Mouse (Mus musculus) lung, embryonic 16.5 days (tissue): ENCODE results near the gene Mageb18. TPM values are rescaled to one million over a fixed set of nuclear protein-coding genes. Genes with fewer than 3 reads are reported as not detected.

Experiments
- ATAC-seq: fragments of 200-750 bp; cut with Nextera tagmentation; 2 replicates; pipeline ENCODE4 v1.8.0; 2017; ENCODE audit warnings: low read depth, mild to moderate bottlenecking, moderate library complexity
- H3K27ac ChIP-seq: fragments of 300-500 bp; sonication (generic); 2 replicates; pipeline ENCODE4 v1.5.1; 2014; ENCODE audit warnings: mild to moderate bottlenecking, control low read depth, low read length
- H3K27me3 ChIP-seq: fragments of 300-500 bp; sonication (generic); 2 replicates; pipeline ENCODE4 v1.6.1; 2014; ENCODE audit warnings: low read depth, low read length, mixed read lengths; ENCODE audit not compliant: control insufficient read depth, insufficient read depth
- H3K36me3 ChIP-seq: fragments of 300-500 bp; sonication (generic); 2 replicates; pipeline ENCODE4 v1.6.1; 2014; ENCODE audit warnings: low read length; ENCODE audit not compliant: control insufficient read depth, insufficient read depth
- H3K4me1 ChIP-seq: fragments of 300-500 bp; sonication (generic); replicated peaks from 2 replicates; pipeline ENCODE4 v1.6.1; 2014; ENCODE audit warnings: low read length, mixed read lengths; ENCODE audit not compliant: control insufficient read depth, insufficient read depth
- H3K4me2 ChIP-seq: fragments of 300-500 bp; sonication (generic); 2 replicates; pipeline ENCODE4 v1.6.1; 2014; ENCODE audit warnings: low read depth, low read length, control low read depth
- H3K4me3 ChIP-seq: fragments of 300-500 bp; sonication (generic); 2 replicates; pipeline ENCODE4 v1.5.1; 2014; ENCODE audit warnings: mild to moderate bottlenecking, low read length, control low read depth
- H3K9ac ChIP-seq: fragments of 300-500 bp; sonication (generic); 2 replicates; pipeline ENCODE4 v1.6.1; 2014; ENCODE audit warnings: low read length, control low read depth
- H3K9me3 ChIP-seq: fragments of 300-500 bp; sonication (generic); 2 replicates; pipeline ENCODE4 v1.6.1; 2016; ENCODE audit warnings: low read length; ENCODE audit not compliant: control insufficient read depth
- WGBS: fragments of 180-500 bp; shearing (Covaris S2); extraction: QIAGEN DNeasy Blood & Tissue Kit; methylation state at CpG from one replicate; pipeline ENCODE4 v1.1.7; 2014; 5-methylcytosine and 5-hydroxymethylcytosine counted together
- polyA plus RNA-seq: library from polyadenylated mRNA; unstranded; fragments of >200 nt; fragmentation: Nextera tagmentation; extraction: Ambion mirVana; gene quantifications from 2 replicates; pipeline ENCODE4 v1.2.1, GENCODE M21; 2015

Gene Mageb18
- polyA plus RNA-seq, 1 experiment from 2014 or later: not detected

DNA sequence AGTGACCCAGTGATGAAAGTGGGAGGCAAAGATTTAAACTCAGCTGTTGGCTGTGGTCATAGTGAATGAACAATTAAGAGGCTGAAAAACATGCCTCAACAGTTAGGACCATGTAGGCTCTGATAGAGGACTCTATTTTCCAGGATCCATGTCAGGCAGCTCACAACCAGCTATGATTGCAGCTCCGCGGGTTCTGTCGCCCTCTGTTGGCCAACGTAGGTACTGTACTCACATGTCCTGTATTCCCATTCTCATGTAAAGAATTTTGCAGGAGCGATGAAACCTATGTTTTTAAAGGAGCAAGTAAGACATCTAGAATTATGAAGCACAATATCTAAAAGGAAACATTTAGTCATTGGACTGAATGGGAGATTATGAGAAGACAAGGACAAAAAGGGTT, 256.4 kb downstream of the Mageb18 start:
- H3K9me3 ChIP-seq: no peaks in the 10 kb centered on the region
- no peaks in the 10 kb centered on the region for H3K4me1 ChIP-seq
- no peaks in the 10 kb centered on the region for H3K36me3 ChIP-seq
- H3K27me3 ChIP-seq: no peaks in the 10 kb centered on the region
- no peak overlapping the region for H3K27ac ChIP-seq
- H3K4me3 ChIP-seq: no peak overlapping the region
- no peak overlapping the region for H3K4me2 ChIP-seq
- WGBS: 18% methylated on average over 5 of the region's 5 CpGs
- H3K9ac ChIP-seq: no peak overlapping the region
- no peak for ATAC-seq

- no peaks in the 10 kb centered on the region for H3K4me1 ChIP-seq
- no peak overlapping the region for H3K9ac ChIP-seq
- H3K27ac ChIP-seq: no peak overlapping the region
- H3K4me3 ChIP-seq: no peak overlapping the region
- 82% methylated on average over 6 of the region's 6 CpGs for WGBS
- H3K36me3 ChIP-seq: no peaks in the 10 kb centered on the region
- H3K27me3 ChIP-seq: no peaks in the 10 kb centered on the region
- no peak for ATAC-seq
- H3K4me2 ChIP-seq: no peak overlapping the region
- H3K9me3 ChIP-seq: no peaks in the 10 kb centered on the region
These were observed 258.5 kb downstream of the Mageb18 start for GRCm38 (mm10) chrX:92340906-92341305.

- H3K4me3 ChIP-seq: no peak overlapping the region
- H3K27ac ChIP-seq: no peak overlapping the region
- no peaks in the 10 kb centered on the region for H3K27me3 ChIP-seq
- 66% methylated on average over 2 of the region's 2 CpGs for WGBS
- no peaks in the 10 kb centered on the region for H3K36me3 ChIP-seq
- no peak overlapping the region for H3K9ac ChIP-seq
- H3K9me3 ChIP-seq: no peaks in the 10 kb centered on the region
- H3K4me2 ChIP-seq: no peak overlapping the region
- ATAC-seq: no peak
- H3K4me1 ChIP-seq: no peaks in the 10 kb centered on the region
These were observed 259.8 kb downstream of the Mageb18 start for GRCm38 (mm10) chrX:92339551-92339950.

DNA sequence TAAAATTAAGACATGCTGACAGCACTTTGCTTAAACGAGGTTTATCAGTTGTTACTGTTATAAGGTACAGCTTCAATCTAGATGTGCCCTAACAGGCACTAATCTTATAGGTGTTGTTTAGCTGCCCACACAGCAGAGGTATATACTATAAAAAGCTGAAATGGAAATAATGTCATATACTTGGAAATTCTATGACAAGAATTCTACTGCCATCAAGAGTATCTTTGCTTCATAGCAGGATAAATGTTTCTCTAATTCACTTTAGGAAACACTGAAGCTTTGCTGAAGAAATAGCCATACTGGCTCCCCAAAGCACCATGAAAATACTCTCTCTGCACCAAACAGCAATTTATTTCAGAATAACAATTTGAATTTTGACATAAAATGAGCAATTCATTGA, 265.9 kb downstream of the Mageb18 start:
- Histone ChIP-seq H3K27me3 (no peaks in the 10 kb centered on the region), H3K4me1 (no peaks in the 10 kb centered on the region), H3K4me3 (no peak overlapping the region), H3K4me2 (no peak overlapping the region), H3K9ac (no peak overlapping the region), H3K27ac (no peak overlapping the region), H3K36me3 (no peaks in the 10 kb centered on the region), H3K9me3 (no peaks in the 10 kb centered on the region)
- ATAC-seq: no peak
- 44% methylated on average over 1 of the region's 1 CpGs for WGBS

- no peaks in the 10 kb centered on the region for H3K36me3 ChIP-seq
- no peak overlapping the region for H3K4me2 ChIP-seq
- 37% methylated on average over 1 of the region's 1 CpGs for WGBS
- no peak overlapping the region for H3K27ac ChIP-seq
- H3K9ac ChIP-seq: no peak overlapping the region
- no peak for ATAC-seq
- H3K4me3 ChIP-seq: no peak overlapping the region
- H3K4me1 ChIP-seq: no peaks in the 10 kb centered on the region
- no peaks in the 10 kb centered on the region for H3K27me3 ChIP-seq
- no peaks in the 10 kb centered on the region for H3K9me3 ChIP-seq
These were observed 275.8 kb downstream of the Mageb18 start for GRCm38 (mm10) chrX:92323599-92323998.

GRCm38 (mm10) chrX:92280619-92281018, 318.8 kb downstream of the Mageb18 start:
- ATAC-seq: no peak
- 0 out of 2 replicates have a peak, but pooled peaks cover 2% of the 10 kb centered on the region for H3K9me3 ChIP-seq
- no peak overlapping the region for H3K4me2 ChIP-seq
- H3K27ac ChIP-seq: no peak overlapping the region
- H3K27me3 ChIP-seq: no peaks in the 10 kb centered on the region
- H3K36me3 ChIP-seq: no peaks in the 10 kb centered on the region
- H3K4me1 ChIP-seq: no peaks in the 10 kb centered on the region
- H3K4me3 ChIP-seq: no peak overlapping the region
- no peak overlapping the region for H3K9ac ChIP-seq

Other genes with a start within 250 kb of the Mageb18 start
- not detected in 2 replicates for gene Gm5941, start 109.6 kb downstream of the Mageb18 start, polyA plus RNA-seq